ENCODE assay signal across 17 mouse cellular contexts in the genomic region with DNA sequence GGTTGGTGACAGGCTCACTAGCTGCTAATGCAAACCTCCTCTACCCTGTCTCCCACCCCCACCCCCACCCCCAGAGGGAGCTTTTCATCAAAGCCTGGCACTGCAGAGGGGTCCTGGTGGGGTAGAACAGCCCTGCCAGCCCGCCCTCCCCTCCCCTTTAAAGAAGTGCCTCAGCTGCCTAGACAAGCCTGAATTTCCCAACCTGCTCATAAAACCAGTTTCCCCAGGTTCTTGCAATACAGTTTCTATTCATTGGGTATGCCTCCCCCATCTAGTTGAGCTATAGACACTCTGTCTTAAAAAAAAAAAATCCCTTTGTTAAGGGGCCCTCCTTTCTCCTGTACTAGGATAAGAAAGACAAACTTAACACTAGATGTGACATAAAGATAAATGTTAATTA. TPM values are rescaled to one million over a fixed set of nuclear protein-coding genes. Genes with fewer than 3 reads are reported as not detected.
DNase-seq lines count a peak whose midpoint lies in the region; ATAC-seq lines count a peak whose summit lies in the region.
"Had no signal": no experiment of that assay in that cellular context is flagged by ENCODE, and none has a peak within 500 bp of the region (broad histone marks: within the 10 kb centered on the region; RNA-seq: fewer than 3 reads in every experiment).

No protein-coding gene starts in this region.

- no peaks in the 10 kb centered on the region for H3K9me3 ChIP-seq in kidney, embryonic 14.5 days (ENCODE audit: control insufficient read depth, low read length)
- H3K9me3 ChIP-seq in midbrain, embryonic 12.5 days: no peaks in the 10 kb centered on the region
- no peaks in the 10 kb centered on the region for H3K9me3 ChIP-seq in midbrain, embryonic 15.5 days
- H3K9me3 ChIP-seq in stomach, embryonic 16.5 days (replicated peaks; ENCODE audit: control insufficient read depth, low read length): no peaks in the 10 kb centered on the region
- H3K9me3 ChIP-seq: heart, embryonic 12.5 days had no signal

- no peak for ATAC-seq in kidney, embryonic 14.5 days (ENCODE audit: low FRiP score, low TSS enrichment)
- ATAC-seq in midbrain, embryonic 12.5 days (ENCODE audit: low FRiP score, low read depth): no peak
- ATAC-seq in midbrain, embryonic 15.5 days (replicated peaks): no peak
- ATAC-seq in stomach, embryonic 16.5 days (ENCODE audit: insufficient read depth, low FRiP score): no peak
- ATAC-seq: CD4-positive, CD25-positive, alpha-beta regulatory T cell, adult 4 months had no signal

- no peak overlapping the region for H3K4me2 ChIP-seq in kidney, embryonic 14.5 days (replicated peaks; ENCODE audit: low read depth, low read length)
- H3K4me2 ChIP-seq in midbrain, embryonic 12.5 days (replicated peaks): no peak overlapping the region
- H3K4me2 ChIP-seq in midbrain, embryonic 15.5 days: no peak overlapping the region
- no peak overlapping the region for H3K4me2 ChIP-seq in stomach, embryonic 16.5 days (ENCODE audit: low read depth, low read length)
- H3K4me2 ChIP-seq: heart, embryonic 12.5 days had no signal

- H3K36me3 ChIP-seq in kidney, embryonic 14.5 days (ENCODE audit: control insufficient read depth, insufficient read depth, low read length): no peaks in the 10 kb centered on the region
- no peaks in the 10 kb centered on the region for H3K36me3 ChIP-seq in midbrain, embryonic 12.5 days
- H3K36me3 ChIP-seq in midbrain, embryonic 15.5 days (replicated peaks): no peaks in the 10 kb centered on the region
- no peaks in the 10 kb centered on the region for H3K36me3 ChIP-seq in stomach, embryonic 16.5 days (ENCODE audit: control insufficient read depth, insufficient read depth, low read length)
- H3K36me3 ChIP-seq: heart, embryonic 12.5 days had no signal

- WGBS in kidney, embryonic 14.5 days: 45% methylated on average over 1 of the region's 1 CpGs
- WGBS in midbrain, embryonic 12.5 days: 38% methylated on average over 1 of the region's 1 CpGs
- 15% methylated on average over 1 of the region's 1 CpGs for WGBS in midbrain, embryonic 15.5 days
- 36% methylated on average over 1 of the region's 1 CpGs for WGBS in stomach, embryonic 16.5 days

- no peak overlapping the region; the same call in 1 of the 2 replicates for H3K9ac ChIP-seq in kidney, embryonic 14.5 days (ENCODE audit: low read depth, low read length)
- no peak overlapping the region for H3K9ac ChIP-seq in midbrain, embryonic 12.5 days (replicated peaks)
- H3K9ac ChIP-seq in midbrain, embryonic 15.5 days: no peak overlapping the region
- H3K9ac ChIP-seq in stomach, embryonic 16.5 days (ENCODE audit: low read length): no peak overlapping the region
- H3K9ac ChIP-seq: heart, embryonic 12.5 days had no signal

- no peak for DNase-seq in kidney, postnatal 14 days
- peak; percentile 94 for DNase-seq in gonadal fat pad, adult 2 months (ENCODE audit: low read depth)
- no peak for DNase-seq in left cerebral cortex, adult 18-20 months (ENCODE audit: low spot score in 2 of 2)
- no peak for DNase-seq in frontal cortex, postnatal 36 days (ENCODE audit: low spot score in 2 of 2)
- DNase-seq: cerebellum, postnatal 25 days; gastrocnemius, adult 2 months; left cerebral cortex, postnatal 4 days had no signal

- H3K4me3 ChIP-seq in kidney, embryonic 14.5 days (ENCODE audit: low read length): no peak overlapping the region
- H3K4me3 ChIP-seq in midbrain, embryonic 12.5 days: no peak overlapping the region
- no peak overlapping the region for H3K4me3 ChIP-seq in midbrain, embryonic 15.5 days
- no peak overlapping the region for H3K4me3 ChIP-seq in stomach, embryonic 16.5 days (replicated peaks; ENCODE audit: low read length)
- H3K4me3 ChIP-seq: gastrocnemius, adult 2 months; heart, embryonic 12.5 days had no signal

- no peaks in the 10 kb centered on the region for H3K27me3 ChIP-seq in kidney, embryonic 14.5 days (ENCODE audit: control insufficient read depth, insufficient read depth, low read length)
- no peaks in the 10 kb centered on the region for H3K27me3 ChIP-seq in midbrain, embryonic 12.5 days
- no peaks in the 10 kb centered on the region for H3K27me3 ChIP-seq in midbrain, embryonic 15.5 days (replicated peaks)
- H3K27me3 ChIP-seq in stomach, embryonic 16.5 days (ENCODE audit: control insufficient read depth, insufficient read depth, low read length): no peaks in the 10 kb centered on the region
- H3K27me3 ChIP-seq: heart, embryonic 12.5 days had no signal

- H3K27ac ChIP-seq in kidney, embryonic 14.5 days (ENCODE audit: low read depth, low read length): peak overlapping the region; percentile 93; the same call in 1 of the 2 replicates
- H3K27ac ChIP-seq in midbrain, embryonic 12.5 days (replicated peaks): 0 out of 2 replicates have a peak overlapping the region, but pooled peaks have one; percentile 15
- H3K27ac ChIP-seq in midbrain, embryonic 15.5 days: no peak overlapping the region
- peak overlapping the region; percentile 85 for H3K27ac ChIP-seq in stomach, embryonic 16.5 days (ENCODE audit: low read length)
- H3K27ac ChIP-seq: gastrocnemius, adult 2 months had no signal

- peaks cover 9% of the 10 kb centered on the region for H3K4me1 ChIP-seq in kidney, embryonic 14.5 days (ENCODE audit: control insufficient read depth, insufficient read depth, low read length)
- peaks cover 6% of the 10 kb centered on the region for H3K4me1 ChIP-seq in midbrain, embryonic 12.5 days
- 0 out of 2 replicates have a peak, but pooled peaks cover 2% of the 10 kb centered on the region for H3K4me1 ChIP-seq in midbrain, embryonic 15.5 days
- peaks cover 11% of the 10 kb centered on the region for H3K4me1 ChIP-seq in stomach, embryonic 16.5 days (ENCODE audit: control insufficient read depth, insufficient read depth, low read length)

RNA-seq across cellular contexts. Expression of a gene that starts 43.8 kb away (rescaled TPM):
- 3,750 and 4,450 TPM in 2 replicates for polyA plus RNA-seq in kidney, embryonic 14.5 days (2014; fragmentation: Nextera tagmentation; extraction: Ambion mirVana)
- 2,626 and 2,824 TPM in 2 replicates for polyA plus RNA-seq in midbrain, embryonic 12.5 days (2016; fragmentation: Nextera tagmentation; extraction: Ambion mirVana)
- polyA plus RNA-seq in midbrain, embryonic 15.5 days (2015; fragmentation: Nextera tagmentation; extraction: Ambion mirVana): 1,373 and 1,532 TPM in 2 replicates
- polyA plus RNA-seq in gonadal fat pad, adult 2 months (2012; rRNA removed): 380 and 511 TPM in 2 replicates
- 1,914 and 2,170 TPM in 2 replicates for polyA plus RNA-seq in stomach, embryonic 16.5 days (2015; fragmentation: Nextera tagmentation; extraction: Ambion mirVana)
- 100 to 1,000 TPM; 356 to 357 TPM for total RNA-seq in left cerebral cortex, adult 18-20 months (2021)

RNA-seq across cellular contexts. Expression of a gene that starts 56.6 kb away (rescaled TPM):
- polyA plus RNA-seq in kidney, embryonic 14.5 days (2014; fragmentation: Nextera tagmentation; extraction: Ambion mirVana): not detected in 2 replicates
- not detected in 2 replicates for polyA plus RNA-seq in midbrain, embryonic 12.5 days (2016; fragmentation: Nextera tagmentation; extraction: Ambion mirVana)
- not detected in 2 replicates for polyA plus RNA-seq in midbrain, embryonic 15.5 days (2015; fragmentation: Nextera tagmentation; extraction: Ambion mirVana)
- 0.78 and 1.3 TPM in 2 replicates for polyA plus RNA-seq in gonadal fat pad, adult 2 months (2012; rRNA removed)
- polyA plus RNA-seq in stomach, embryonic 16.5 days (2015; fragmentation: Nextera tagmentation; extraction: Ambion mirVana): not detected in 2 replicates
- not detected for total RNA-seq in left cerebral cortex, adult 18-20 months (2021)
- total RNA-seq: adrenal gland, adult 18-20 months; gastrocnemius, adult 2 months; layer of hippocampus, adult 8-10 months; left cerebral cortex, postnatal 4 days; megakaryocyte progenitor cell, adult 5-6 weeks had no signal
- polyA plus RNA-seq: CD4-positive, CD25-positive, alpha-beta regulatory T cell, adult 4 months; heart, embryonic 12.5 days; neural tube, embryonic 11.5 days had no signal

RNA-seq across cellular contexts. Expression of a gene that starts 56.7 kb away (rescaled TPM):
- polyA plus RNA-seq in kidney, embryonic 14.5 days (2014; fragmentation: Nextera tagmentation; extraction: Ambion mirVana): not detected in 2 replicates
- not detected in 2 replicates for polyA plus RNA-seq in midbrain, embryonic 12.5 days (2016; fragmentation: Nextera tagmentation; extraction: Ambion mirVana)
- polyA plus RNA-seq in midbrain, embryonic 15.5 days (2015; fragmentation: Nextera tagmentation; extraction: Ambion mirVana): 0.61 TPM in 1 of 2 replicates, not detected in the other
- polyA plus RNA-seq in gonadal fat pad, adult 2 months (2012; rRNA removed): 0.20 and 0.58 TPM in 2 replicates
- not detected in 2 replicates for polyA plus RNA-seq in stomach, embryonic 16.5 days (2015; fragmentation: Nextera tagmentation; extraction: Ambion mirVana)
- total RNA-seq in left cerebral cortex, adult 18-20 months (2021): not detected
- total RNA-seq: adrenal gland, adult 18-20 months; gastrocnemius, adult 2 months; layer of hippocampus, adult 8-10 months had no signal
- polyA plus RNA-seq: heart, embryonic 12.5 days; neural tube, embryonic 11.5 days had no signal
